Mouse (Mus musculus): ENCODE data around the gene Slc35d1. TPM values are rescaled to one million over a fixed set of nuclear protein-coding genes. Genes with fewer than 3 reads are reported as not detected.

Gene Slc35d1
- 5.8 and 7.6 TPM in 2 replicates for polyA plus RNA-seq (2015; fragmentation: Nextera tagmentation; extraction: Ambion mirVana)

DNA sequence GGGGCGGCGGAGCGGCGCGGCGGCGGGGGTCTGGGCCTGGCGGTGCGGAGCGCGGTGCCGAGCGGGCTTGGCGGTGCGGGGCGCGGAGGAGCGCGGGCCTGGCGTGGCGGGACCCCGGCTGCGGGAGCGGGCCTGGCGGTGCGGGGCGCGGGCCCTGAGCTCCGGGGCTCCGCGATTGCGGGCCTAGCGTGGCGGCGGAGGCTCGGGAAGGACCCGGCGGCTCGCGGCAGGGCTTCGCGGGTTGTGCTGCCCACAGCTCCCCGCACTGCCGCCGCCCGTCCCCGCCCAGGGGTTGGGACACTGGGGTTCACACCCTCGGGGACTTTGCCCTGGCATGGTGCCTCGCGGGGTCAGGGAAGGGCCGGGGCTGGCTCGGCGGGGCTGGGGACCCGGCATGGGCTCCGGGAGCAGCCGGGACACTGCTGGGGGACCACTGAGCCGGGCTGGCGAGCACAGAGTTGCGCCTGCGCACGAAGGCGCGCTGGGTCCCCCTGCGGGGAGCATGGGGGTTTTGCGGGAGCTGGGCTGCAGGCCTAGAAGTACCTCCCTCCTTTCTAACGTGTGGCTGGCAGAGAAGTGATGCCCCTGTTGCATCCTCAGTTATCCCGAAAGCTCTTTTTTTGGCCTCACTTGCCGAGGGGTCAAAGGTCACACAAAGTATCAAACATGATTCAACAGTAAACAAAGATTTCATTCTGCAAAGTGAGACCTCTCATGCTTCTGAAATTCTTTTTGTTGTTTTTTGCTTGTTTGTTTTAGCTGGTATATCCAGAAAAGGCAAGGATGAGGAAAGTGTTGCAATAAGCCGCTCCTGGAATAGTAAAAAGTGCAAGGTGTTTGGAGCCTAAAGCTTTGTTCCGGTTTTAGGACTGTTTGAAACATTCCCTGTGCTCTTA is at the start of gene Slc35d1:
Slc35d1 (minus strand) TSS at position 240 of the 896 bp plus-strand sequence.
- no peaks in the 10 kb centered on the region for H3K4me1 ChIP-seq (replicated peaks; ENCODE audit: control insufficient read depth, insufficient read depth)

DNA sequence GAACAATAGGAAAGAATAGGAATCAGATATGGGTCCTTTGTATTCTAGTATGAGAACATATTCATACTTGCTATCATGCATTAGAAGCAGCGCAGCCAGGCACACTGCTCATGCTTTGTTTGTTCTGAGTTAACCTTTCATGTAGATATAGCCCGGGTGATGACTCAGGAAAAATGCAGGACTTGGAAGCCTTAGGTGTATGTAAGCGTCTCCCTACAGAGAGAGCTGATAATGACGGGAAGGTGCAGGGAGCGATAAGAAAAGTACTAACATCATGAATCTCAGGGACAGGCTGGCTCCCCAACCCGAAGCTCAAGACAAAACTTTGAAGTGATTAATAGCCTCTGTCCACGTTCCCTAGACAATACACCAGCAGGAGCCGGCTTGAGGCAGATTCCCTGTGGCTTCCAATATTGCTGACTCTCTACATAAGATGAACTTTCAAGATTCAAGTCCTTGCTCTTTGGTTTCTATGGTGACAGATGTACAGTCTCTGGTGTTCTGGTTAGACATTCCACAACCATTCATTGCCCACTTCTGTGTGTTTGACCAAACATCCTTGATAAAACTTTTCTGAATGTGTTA is 48.9 kb upstream of the Slc35d1 start:
- Histone ChIP-seq H3K27ac (replicated peaks) (peak overlapping the region; percentile 49; the same call in 1 of the 2 replicates), H3K4me3 (ENCODE audit: low read depth, low read length) (no peak overlapping the region), H3K9ac (ENCODE audit: low read length) (no peak overlapping the region), H3K27me3 (ENCODE audit: control insufficient read depth, insufficient read depth, low read length) (no peaks in the 10 kb centered on the region), H3K4me2 (replicated peaks; ENCODE audit: low read depth) (no peak overlapping the region), H3K36me3 (ENCODE audit: control insufficient read depth, insufficient read depth, low read length) (no peaks in the 10 kb centered on the region), H3K4me1 (replicated peaks; ENCODE audit: control insufficient read depth, insufficient read depth) (0 out of 2 replicates have a peak, but pooled peaks cover 3% of the 10 kb centered on the region), H3K9me3 (ENCODE audit: control insufficient read depth, low read length) (no peaks in the 10 kb centered on the region)
- no peak for TF ChIP-seq CTCF (IDR thresholded peaks at IDR 0.05; ENCODE audit: low read depth)
- no peak for TF ChIP-seq EP300 (optimal IDR thresholded peaks at IDR 0.05)
- WGBS = 14% methylated on average over 8 of the region's 8 CpGs
- peak; percentile 43 for DNase-seq (ENCODE audit: low spot score)
- ATAC-seq (ENCODE audit: low FRiP score, low TSS enrichment) = peak; percentile 91

More for the DNA sequence above, at the start of gene Slc35d1:
- peak; percentile 93 for ATAC-seq (ENCODE audit: low FRiP score, low TSS enrichment)
- H3K27ac ChIP-seq (replicated peaks) = peak within 1 kb of the TSS; percentile 99
- no peaks in the 10 kb centered on the region for H3K9me3 ChIP-seq (ENCODE audit: control insufficient read depth, low read length)
- TF ChIP-seq EP300 (optimal IDR thresholded peaks at IDR 0.05) (no peak), CTCF (IDR thresholded peaks at IDR 0.05; ENCODE audit: low read depth) (peak; percentile 58)
- 5% methylated on average over 30 of the region's 70 CpGs for whole genome bisulfite sequencing
- DNase-seq (ENCODE audit: low spot score) = peak; percentile 88
- peak within 1 kb of the TSS; percentile 99 for H3K9ac ChIP-seq (ENCODE audit: low read length)
- H3K27me3 ChIP-seq (ENCODE audit: control insufficient read depth, insufficient read depth, low read length) = no peaks in the 10 kb centered on the region
- peak within 1 kb of the TSS; percentile 80 for H3K4me2 ChIP-seq (replicated peaks; ENCODE audit: low read depth)
- H3K36me3 ChIP-seq (ENCODE audit: control insufficient read depth, insufficient read depth, low read length) = 0 out of 2 replicates have a peak, but pooled peaks cover 3% of the 10 kb centered on the region
- peak within 1 kb of the TSS; percentile 99 for H3K4me3 ChIP-seq (ENCODE audit: low read depth, low read length)

- H3K27ac ChIP-seq (replicated peaks) = peak overlapping the region; percentile 49; the same call in 1 of the 2 replicates
- H3K4me2 ChIP-seq (replicated peaks; ENCODE audit: low read depth) = 0 out of 2 replicates have a peak overlapping the region, but pooled peaks have one; percentile 8
- 0 out of 2 replicates have a peak, but pooled peaks cover 3% of the 10 kb centered on the region for H3K4me1 ChIP-seq (replicated peaks; ENCODE audit: control insufficient read depth, insufficient read depth)
- no peak overlapping the region for H3K4me3 ChIP-seq (ENCODE audit: low read depth, low read length)
- no peaks in the 10 kb centered on the region for H3K36me3 ChIP-seq (ENCODE audit: control insufficient read depth, insufficient read depth, low read length)
- H3K27me3 ChIP-seq (ENCODE audit: control insufficient read depth, insufficient read depth, low read length) = no peaks in the 10 kb centered on the region
- no peak overlapping the region for H3K9ac ChIP-seq (ENCODE audit: low read length)
- WGBS = 11% methylated on average over 5 of the region's 5 CpGs
- no peaks in the 10 kb centered on the region for H3K9me3 ChIP-seq (ENCODE audit: control insufficient read depth, low read length)
- ATAC-seq (ENCODE audit: low FRiP score, low TSS enrichment) (no peak), DNase-seq (ENCODE audit: low spot score) (no peak)
- TF ChIP-seq CTCF (IDR thresholded peaks at IDR 0.05; ENCODE audit: low read depth) = no peak
- TF ChIP-seq EP300 (optimal IDR thresholded peaks at IDR 0.05) = no peak
These were observed 48.4 kb upstream of the Slc35d1 start for GRCm38 (mm10) chr4:103263378-103263777.

GRCm38 (mm10) chr4:103258817-103259216 is 43.9 kb upstream of the Slc35d1 start:
- Histone ChIP-seq H3K9me3 (ENCODE audit: control insufficient read depth, low read length) (no peaks in the 10 kb centered on the region), H3K36me3 (ENCODE audit: control insufficient read depth, insufficient read depth, low read length) (no peaks in the 10 kb centered on the region), H3K27me3 (ENCODE audit: control insufficient read depth, insufficient read depth, low read length) (no peaks in the 10 kb centered on the region), H3K9ac (ENCODE audit: low read length) (no peak overlapping the region), H3K4me3 (ENCODE audit: low read depth, low read length) (no peak overlapping the region), H3K27ac (replicated peaks) (no peak overlapping the region), H3K4me1 (replicated peaks; ENCODE audit: control insufficient read depth, insufficient read depth) (0 out of 2 replicates have a peak, but pooled peaks cover 3% of the 10 kb centered on the region), H3K4me2 (replicated peaks; ENCODE audit: low read depth) (no peak overlapping the region)
- 78% methylated on average over 3 of the region's 3 CpGs for WGBS
- peak; percentile 53 for TF ChIP-seq CTCF (IDR thresholded peaks at IDR 0.05; ENCODE audit: low read depth)
- no peak for TF ChIP-seq EP300 (optimal IDR thresholded peaks at IDR 0.05)
- peak; percentile 19 for DNase-seq (ENCODE audit: low spot score)
- no peak for ATAC-seq (ENCODE audit: low FRiP score, low TSS enrichment)

DNA sequence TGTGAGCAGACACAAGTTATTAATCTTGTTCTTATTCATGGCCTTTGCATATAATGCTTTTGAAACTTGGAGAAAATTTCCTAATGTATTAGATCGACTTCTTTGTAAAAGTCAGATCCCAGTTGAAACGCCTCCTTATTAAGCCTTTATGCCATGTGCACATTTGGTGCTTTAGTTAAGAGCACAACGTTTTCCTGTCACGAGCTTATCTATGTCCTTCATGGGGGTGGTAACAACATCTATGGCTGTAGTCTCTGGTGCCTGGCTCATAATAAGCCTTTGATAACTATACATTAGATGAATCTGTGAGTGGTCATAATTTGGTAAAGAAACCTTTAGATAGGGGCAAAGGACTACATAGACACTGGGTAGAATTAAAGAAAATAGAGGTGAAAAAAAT is 38.9 kb upstream of the Slc35d1 start:
- Histone ChIP-seq H3K4me1 (replicated peaks; ENCODE audit: control insufficient read depth, insufficient read depth) (no peaks in the 10 kb centered on the region), H3K36me3 (ENCODE audit: control insufficient read depth, insufficient read depth, low read length) (no peaks in the 10 kb centered on the region), H3K9me3 (ENCODE audit: control insufficient read depth, low read length) (no peaks in the 10 kb centered on the region), H3K4me3 (ENCODE audit: low read depth, low read length) (no peak overlapping the region), H3K4me2 (replicated peaks; ENCODE audit: low read depth) (no peak overlapping the region), H3K9ac (ENCODE audit: low read length) (no peak overlapping the region), H3K27me3 (ENCODE audit: control insufficient read depth, insufficient read depth, low read length) (no peaks in the 10 kb centered on the region), H3K27ac (replicated peaks) (no peak overlapping the region)
- no peak for ATAC-seq (ENCODE audit: low FRiP score, low TSS enrichment)
- no peak for DNase-seq (ENCODE audit: low spot score)
- 67% methylated on average over 4 of the region's 4 CpGs for WGBS
- no peak for TF ChIP-seq EP300 (optimal IDR thresholded peaks at IDR 0.05)
- no peak for TF ChIP-seq CTCF (IDR thresholded peaks at IDR 0.05; ENCODE audit: low read depth)

Data from stomach, postnatal 0 days (tissue).